Mouse (Mus musculus): ENCODE data around the gene S100a13.

DNA sequence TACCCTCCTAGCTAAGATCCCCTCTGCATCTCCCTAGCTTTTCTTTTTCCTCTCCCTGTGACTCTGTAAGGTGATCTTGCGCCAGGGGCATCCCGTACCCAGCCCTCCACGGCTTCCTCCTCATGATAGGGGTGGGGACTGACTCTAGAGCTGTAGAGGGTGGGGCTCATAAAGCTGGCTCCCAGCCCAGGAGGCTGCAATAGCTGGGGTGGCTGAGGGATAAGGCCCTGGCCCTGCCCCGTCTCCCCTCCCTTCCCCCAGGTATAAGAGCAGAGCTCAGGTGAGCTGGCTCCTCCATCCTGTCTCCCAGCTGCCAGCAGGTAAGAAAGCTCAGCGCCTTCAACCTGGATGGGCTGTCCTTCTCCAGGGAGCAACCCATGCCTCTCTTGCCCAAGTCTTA is 12.3 kb downstream of the S100a13 start, which contains the start of gene S100a14:
- TF ChIP-seq POLR2A (IDR thresholded peaks at IDR 0.05; ENCODE audit: low read depth, low read length) (no peak), CTCF (conservative IDR thresholded peaks at IDR 0.05; ENCODE audit: insufficient read depth, insufficient read length, low read depth, low read length) (no peak)

Data from kidney, adult 2 months (tissue).